Mouse (Mus musculus) stomach, postnatal 0 days (tissue): Measurements from ENCODE around the gene Strbp.

Experiments used
- CTCF ChIP-seq: IDR thresholded peaks from 2 replicates; pipeline ENCODE4 v1.5.1; 2016; ENCODE audit warnings: antibody characterized with exemption, low read depth, mild to moderate bottlenecking, moderate library complexity
- EP300 ChIP-seq: optimal IDR thresholded peaks from 2 replicates; pipeline ENCODE3; 2016; ENCODE audit warnings: antibody characterized with exemption

- no peak for TF ChIP-seq CTCF
- no peak for TF ChIP-seq EP300
Measured at GRCm38 (mm10) chr2:37744773-37745395, 41.2 kb upstream of the Strbp start.
